Mouse (Mus musculus) heart, embryonic 11.5 days (tissue): ENCODE data around the gene Nr1h4. TPM values are rescaled to one million over a fixed set of nuclear protein-coding genes. Genes with fewer than 3 reads are reported as not detected.
A peak's percentile ranks its signal among the peaks of the same experiment; 100 is the strongest.

Source experiments
- ATAC-seq: fragments of 200-750 bp; cut with Nextera tagmentation; replicated peaks from 2 replicates; pipeline ENCODE4 v1.8.0; 2017; ENCODE audit warnings: moderate library complexity; ENCODE audit not compliant: insufficient number of reproducible peaks, low FRiP score, low TSS enrichment
- H3K27ac ChIP-seq: fragments of 300-500 bp; sonication (generic); 2 replicates; pipeline ENCODE4 v1.5.1; 2014; ENCODE audit warnings: mild to moderate bottlenecking, low read depth, low read length
- H3K27me3 ChIP-seq: fragments of 300-500 bp; sonication (generic); 2 replicates; pipeline ENCODE4 v1.6.1; 2014; ENCODE audit warnings: mild to moderate bottlenecking, low read length, mixed read lengths; ENCODE audit not compliant: control insufficient read depth, insufficient read depth
- H3K36me3 ChIP-seq: fragments of 300-500 bp; sonication (generic); 2 replicates; pipeline ENCODE4 v1.6.1; 2014; ENCODE audit warnings: mild to moderate bottlenecking, low read length, moderate library complexity, mixed read lengths; ENCODE audit not compliant: control insufficient read depth, insufficient read depth
- H3K4me1 ChIP-seq: fragments of 300-500 bp; sonication (generic); 2 replicates; pipeline ENCODE4 v1.6.1; 2014; ENCODE audit warnings: low read length; ENCODE audit not compliant: control insufficient read depth, insufficient read depth
- H3K4me2 ChIP-seq: fragments of 300-500 bp; sonication (generic); 2 replicates; pipeline ENCODE4 v1.6.1; 2014; ENCODE audit warnings: mild to moderate bottlenecking, moderate library complexity
- H3K4me3 ChIP-seq: fragments of 300-500 bp; sonication (generic); 2 replicates; pipeline ENCODE4 v1.5.1; 2014; ENCODE audit warnings: low read depth, low read length
- H3K9ac ChIP-seq: fragments of 300-500 bp; sonication (generic); 2 replicates; pipeline ENCODE4 v1.6.1; 2014; ENCODE audit warnings: mild to moderate bottlenecking, low read depth, low read length, moderate library complexity
- H3K9me3 ChIP-seq: fragments of 300-500 bp; sonication (generic); replicated peaks from 2 replicates; pipeline ENCODE4 v1.6.1; 2016; ENCODE audit warnings: low read length; ENCODE audit not compliant: control insufficient read depth
- WGBS: fragments of 180-500 bp; shearing (Covaris S2); extraction: QIAGEN DNeasy Blood & Tissue Kit; methylation state at CpG from one replicate; pipeline ENCODE4 v1.1.7; 2014; ENCODE audit not compliant: insufficient replicate concordance; 5-methylcytosine and 5-hydroxymethylcytosine counted together
- polyA plus RNA-seq: library from polyadenylated mRNA; unstranded; fragments of >200 nt; fragmentation: Nextera tagmentation; extraction: Ambion mirVana; gene quantifications from 2 replicates; pipeline ENCODE4 v1.2.1, GENCODE M21; 2014

The Nr1h4 gene
- polyA plus RNA-seq, 1 experiment from 2014 or later, result 0.97 TPM

- ATAC-seq, result no peak
- no peaks in the 10 kb centered on the region for H3K36me3 ChIP-seq
- no peak overlapping the region for H3K4me3 ChIP-seq
- H3K27me3 ChIP-seq, result no peaks in the 10 kb centered on the region
- no peaks in the 10 kb centered on the region for H3K9me3 ChIP-seq
- no peak overlapping the region for H3K4me2 ChIP-seq
- no peak overlapping the region for H3K9ac ChIP-seq
- H3K4me1 ChIP-seq, result no peaks in the 10 kb centered on the region
- 85% methylated on average over 11 of the region's 11 CpGs for WGBS
- H3K27ac ChIP-seq, result no peak overlapping the region
Observed at GRCm38 (mm10) chr10:89460972-89461371, 72.4 kb downstream of the Nr1h4 start.

DNA sequence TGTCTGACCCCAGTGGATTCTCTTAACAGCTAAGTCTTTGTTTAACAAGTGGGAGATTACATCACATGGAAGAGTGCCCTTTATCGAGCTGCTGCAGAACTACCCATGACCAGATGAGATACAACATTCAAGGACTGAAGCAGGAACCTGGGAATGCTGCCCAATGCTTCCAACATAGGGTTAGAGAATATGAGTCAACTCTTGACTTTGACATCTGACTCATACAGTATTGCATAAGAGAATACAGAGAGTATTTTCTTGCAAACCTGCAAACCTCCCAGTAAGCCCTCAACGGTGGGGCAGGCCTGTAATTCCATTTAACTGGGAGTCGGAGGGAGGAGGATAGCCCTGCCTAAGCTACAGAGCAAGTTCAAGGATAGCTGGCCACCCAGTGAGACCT lies 74.6 kb downstream of the Nr1h4 start:
- no peak overlapping the region for H3K9ac ChIP-seq
- H3K27me3 ChIP-seq, result no peaks in the 10 kb centered on the region
- no peaks in the 10 kb centered on the region for H3K9me3 ChIP-seq
- no peak overlapping the region for H3K4me3 ChIP-seq
- 69% methylated on average over 3 of the region's 3 CpGs for WGBS
- no peaks in the 10 kb centered on the region for H3K4me1 ChIP-seq
- H3K4me2 ChIP-seq, result no peak overlapping the region
- H3K36me3 ChIP-seq, result no peaks in the 10 kb centered on the region
- no peak overlapping the region for H3K27ac ChIP-seq
- no peak for ATAC-seq

DNA sequence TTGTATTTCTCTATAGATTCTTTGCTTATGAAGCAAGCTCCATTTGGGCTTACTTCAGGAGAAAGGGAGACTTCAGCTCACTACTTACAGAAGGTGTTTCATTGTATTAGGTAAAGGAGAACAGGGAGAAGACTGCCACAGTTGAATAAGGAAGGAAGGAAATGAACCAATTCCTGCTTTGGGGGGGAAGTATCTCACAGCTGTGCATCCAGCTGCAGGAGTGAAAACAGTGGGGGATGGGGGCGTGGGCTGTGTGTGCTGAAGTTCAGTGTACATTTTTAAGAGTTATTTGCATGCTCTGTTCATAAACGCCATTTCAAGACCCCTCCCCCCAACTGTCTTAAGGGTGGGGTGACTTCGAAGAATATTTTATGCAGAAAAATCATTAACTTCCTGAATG lies 79.6 kb downstream of the Nr1h4 start:
- Histone ChIP-seq H3K27me3 (no peaks in the 10 kb centered on the region), H3K36me3 (no peaks in the 10 kb centered on the region), H3K9me3 (no peaks in the 10 kb centered on the region), H3K4me3 (no peak overlapping the region), H3K9ac (no peak overlapping the region), H3K4me1 (no peaks in the 10 kb centered on the region), H3K4me2 (no peak overlapping the region), H3K27ac (no peak overlapping the region)
- WGBS, result 73% methylated on average over 3 of the region's 3 CpGs
- no peak for ATAC-seq

GRCm38 (mm10) chr10:89453068-89453641 lies 80.2 kb downstream of the Nr1h4 start:
- H3K36me3 ChIP-seq, result no peaks in the 10 kb centered on the region
- no peaks in the 10 kb centered on the region for H3K4me1 ChIP-seq
- ATAC-seq, result no peak
- H3K4me2 ChIP-seq, result no peak overlapping the region
- H3K4me3 ChIP-seq, result no peak overlapping the region
- no peak overlapping the region for H3K9ac ChIP-seq
- H3K27ac ChIP-seq, result no peak overlapping the region
- WGBS, result 82% methylated on average over 15 of the region's 15 CpGs
- H3K9me3 ChIP-seq, result no peaks in the 10 kb centered on the region
- H3K27me3 ChIP-seq, result no peaks in the 10 kb centered on the region

DNA sequence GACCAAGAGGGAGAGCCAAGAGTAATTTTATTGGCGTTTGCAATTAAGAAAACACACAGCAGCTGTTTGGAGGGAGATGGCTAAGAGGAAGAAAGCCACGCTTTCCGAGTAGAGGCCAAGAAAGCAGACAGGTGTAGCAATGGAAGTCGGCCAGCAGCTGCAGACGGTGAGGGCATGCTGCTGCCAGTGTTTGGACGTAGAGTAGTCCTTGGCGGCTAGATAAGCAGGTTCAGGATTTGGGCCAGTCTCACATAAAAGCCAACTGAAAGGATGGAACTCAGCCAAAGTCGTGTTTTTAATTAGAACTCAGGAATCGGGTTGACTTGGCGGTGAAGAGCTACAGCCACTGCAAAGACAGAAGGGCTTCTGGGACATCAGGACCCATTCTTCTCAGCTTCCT lies 83.0 kb downstream of the Nr1h4 start:
- H3K36me3 ChIP-seq, result no peaks in the 10 kb centered on the region
- 61% methylated on average over 10 of the region's 10 CpGs for WGBS
- no peak overlapping the region for H3K27ac ChIP-seq
- H3K9me3 ChIP-seq, result no peaks in the 10 kb centered on the region
- ATAC-seq, result no peak
- H3K27me3 ChIP-seq, result no peaks in the 10 kb centered on the region
- no peak overlapping the region for H3K4me3 ChIP-seq
- no peak overlapping the region for H3K4me2 ChIP-seq
- no peak overlapping the region for H3K9ac ChIP-seq
- no peaks in the 10 kb centered on the region for H3K4me1 ChIP-seq

GRCm38 (mm10) chr10:89444381-89444780 lies 89.0 kb downstream of the Nr1h4 start:
- peak overlapping the region; percentile 85; the same call in 1 of the 2 replicates for H3K9ac ChIP-seq
- 38% methylated on average over 3 of the region's 3 CpGs for WGBS
- H3K36me3 ChIP-seq, result no peaks in the 10 kb centered on the region
- no peak for ATAC-seq
- H3K9me3 ChIP-seq, result no peaks in the 10 kb centered on the region
- H3K27me3 ChIP-seq, result no peaks in the 10 kb centered on the region
- H3K4me3 ChIP-seq, result peak overlapping the region; percentile 81
- peak overlapping the region; percentile 55; the same call in 1 of the 2 replicates for H3K27ac ChIP-seq
- peaks cover 4% of the 10 kb centered on the region for H3K4me1 ChIP-seq
- H3K4me2 ChIP-seq, result peak overlapping the region; percentile 85

DNA sequence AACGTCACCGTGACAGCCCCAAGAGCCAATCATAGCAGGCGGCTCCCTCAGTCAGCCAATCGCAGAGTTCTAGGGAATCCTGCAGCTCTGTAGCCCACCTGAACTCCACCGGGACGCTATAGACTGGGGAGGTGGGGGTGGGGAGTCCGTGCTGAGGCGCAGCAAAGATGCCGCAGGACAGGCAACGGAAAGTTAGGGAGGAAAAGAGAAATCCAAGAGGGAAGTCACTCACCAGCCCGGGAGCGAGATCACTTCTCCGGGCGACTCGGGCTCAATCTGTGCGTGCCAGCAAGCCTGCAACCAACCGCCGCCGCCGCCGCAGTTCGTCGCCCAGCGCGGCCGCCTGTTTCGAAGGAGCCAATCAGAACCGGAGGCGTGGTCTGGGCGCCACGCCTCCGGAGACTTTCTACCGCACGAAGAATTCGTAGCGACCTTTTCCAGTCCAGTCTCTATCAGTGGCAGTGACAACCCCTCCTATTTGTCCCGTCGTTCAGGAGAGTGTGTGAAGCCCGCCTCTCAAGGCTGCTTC lies 89.7 kb downstream of the Nr1h4 start, which contains the start of gene Gas2l3:
Gene Gas2l3, minus strand, starts transcription at position 345 of the 529 bp plus-strand sequence.
- Histone ChIP-seq H3K27ac (peak within 1 kb of the TSS; percentile 70), H3K4me3 (peak within 1 kb of the TSS; percentile 81), H3K27me3 (no peaks in the 10 kb centered on the region), H3K4me1 (peaks cover 6% of the 10 kb centered on the region), H3K36me3 (no peaks in the 10 kb centered on the region), H3K9me3 (no peaks in the 10 kb centered on the region), H3K9ac (peak within 1 kb of the TSS; percentile 85), H3K4me2 (peak within 1 kb of the TSS; percentile 85)
- WGBS, result under 1% methylated on average over 39 of the region's 39 CpGs
- ATAC-seq, result peak; percentile 92

DNA sequence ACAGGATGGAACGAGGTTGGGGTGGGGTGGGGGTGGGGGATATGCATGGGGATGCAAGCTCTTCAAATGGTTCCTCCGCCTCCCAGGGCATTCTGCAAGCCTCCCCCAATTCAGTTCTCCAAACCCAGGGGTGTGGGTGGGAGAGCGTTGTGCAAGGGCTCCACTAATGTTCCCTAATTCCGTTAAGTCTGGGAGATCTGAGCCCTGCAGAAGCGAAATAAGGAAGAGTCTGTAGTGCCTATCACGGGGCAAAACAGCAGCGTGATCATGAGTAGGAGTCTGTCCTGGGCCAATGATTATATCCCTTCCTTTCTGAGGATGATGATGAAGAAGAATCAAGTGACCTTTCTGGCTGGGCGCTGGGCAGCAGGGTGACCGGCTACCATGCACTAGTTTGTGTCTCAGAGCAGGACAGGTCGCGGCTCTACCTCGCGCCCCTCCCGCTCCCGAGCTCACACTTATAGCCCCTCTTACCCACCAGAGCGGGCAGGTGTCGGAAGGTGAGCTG lies 90.2 kb downstream of the Nr1h4 start:
- peak overlapping the region; percentile 81 for H3K4me3 ChIP-seq
- H3K36me3 ChIP-seq, result no peaks in the 10 kb centered on the region
- no peaks in the 10 kb centered on the region for H3K9me3 ChIP-seq
- ATAC-seq, result peak; percentile 28; the same call in 1 of the 2 replicates
- WGBS, result 1% methylated on average over 17 of the region's 17 CpGs
- no peaks in the 10 kb centered on the region for H3K27me3 ChIP-seq
- H3K4me2 ChIP-seq, result peak overlapping the region; percentile 85
- H3K9ac ChIP-seq, result peak overlapping the region; percentile 85
- peaks cover 11% of the 10 kb centered on the region for H3K4me1 ChIP-seq
- H3K27ac ChIP-seq, result peak overlapping the region; percentile 70

DNA sequence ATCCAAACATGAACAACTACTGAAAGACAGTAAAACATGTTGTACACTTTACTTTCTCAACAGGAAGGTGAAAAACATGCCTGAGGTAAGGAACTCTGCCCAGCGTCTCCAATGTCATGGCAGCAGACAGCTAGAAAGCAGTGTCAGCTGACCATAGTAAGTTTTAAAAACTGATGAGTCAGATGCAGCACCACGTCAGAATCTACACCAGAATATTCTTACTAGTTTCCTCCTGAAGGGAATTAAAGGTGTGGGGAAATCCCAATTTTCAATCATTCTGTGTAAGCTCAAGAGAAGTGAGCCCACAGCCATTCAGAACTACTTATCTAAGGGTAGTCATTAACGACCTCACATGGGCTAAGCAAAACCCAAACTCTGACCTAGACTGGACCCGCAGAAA lies 90.7 kb downstream of the Nr1h4 start:
- Histone ChIP-seq H3K36me3 (no peaks in the 10 kb centered on the region), H3K4me3 (peak overlapping the region; percentile 81), H3K4me2 (peak overlapping the region; percentile 85), H3K4me1 (peaks cover 12% of the 10 kb centered on the region), H3K27me3 (no peaks in the 10 kb centered on the region), H3K9me3 (no peaks in the 10 kb centered on the region), H3K27ac (no peak overlapping the region), H3K9ac (peak overlapping the region; percentile 85)
- 17% methylated on average over 4 of the region's 4 CpGs for WGBS
- no peak for ATAC-seq
